Mouse (Mus musculus): Measurements from ENCODE around the gene Sun1. TPM values are rescaled to one million over a fixed set of nuclear protein-coding genes. Genes with fewer than 3 reads are reported as not detected.

Sun1 gene
- total RNA-seq, 2 experiments from 2014 or later = 44.7 to 49.5 TPM

- no peak for DNase-seq
- intact Hi-C loops (cut with DNase I) = no loop called here
Observed at GRCm38 (mm10) chr5:139206081-139206480, 5.6 kb downstream of the Sun1 start.

GRCm38 (mm10) chr5:139206525-139206924 lies 6.1 kb downstream of the Sun1 start:
- intact Hi-C loops (cut with DNase I) = no loop called here
- no peak for DNase-seq

GRCm38 (mm10) chr5:139208183-139208582 lies 7.7 kb downstream of the Sun1 start:
- intact Hi-C loops (cut with DNase I) = no loop called here
- no peak for DNase-seq

GRCm38 (mm10) chr5:139208871-139209684 lies 8.6 kb downstream of the Sun1 start:
- DNase-seq = no peak
- intact Hi-C loops (cut with DNase I) = no loop called here

GRCm38 (mm10) chr5:139209685-139210026 lies 9.2 kb downstream of the Sun1 start:
- intact Hi-C loops (cut with DNase I) = no loop called here

GRCm38 (mm10) chr5:139211737-139212385 lies 11.4 kb downstream of the Sun1 start:
- intact Hi-C loops (cut with DNase I) = no loop called here

More at GRCm38 (mm10) chr5:139209685-139210026, 9.2 kb downstream of the Sun1 start:
- no peak for DNase-seq

GRCm38 (mm10) chr5:139214298-139214697 lies 13.9 kb downstream of the Sun1 start:
- no peak for DNase-seq
- intact Hi-C loops (cut with DNase I) = no loop called here

More at GRCm38 (mm10) chr5:139211737-139212385, 11.4 kb downstream of the Sun1 start:
- peak in 1 of 2 experiments; percentile 12 for DNase-seq

- no peak for DNase-seq
- intact Hi-C loops (cut with DNase I) = no loop called here
Observed at GRCm38 (mm10) chr5:139215184-139215583, 14.7 kb downstream of the Sun1 start.

- intact Hi-C loops (cut with DNase I) = no loop called here
- DNase-seq = no peak
Observed at GRCm38 (mm10) chr5:139216121-139216520, 15.7 kb downstream of the Sun1 start.

- intact Hi-C loops (cut with DNase I) = no loop called here
- no peak for DNase-seq
Observed at GRCm38 (mm10) chr5:139216774-139217173, 16.3 kb downstream of the Sun1 start.

GRCm38 (mm10) chr5:139220006-139220515 lies 19.6 kb downstream of the Sun1 start:
- no peak for DNase-seq
- intact Hi-C loops (cut with DNase I) = no loop called here

GRCm38 (mm10) chr5:139220610-139221009 lies 20.2 kb downstream of the Sun1 start:
- peak; percentile 16 to 23 for DNase-seq
- intact Hi-C loops (cut with DNase I) = no loop called here

GRCm38 (mm10) chr5:139223331-139223730 lies 22.9 kb downstream of the Sun1 start:
- intact Hi-C loops (cut with DNase I) = no loop called here
- no peak for DNase-seq

- intact Hi-C loops (cut with DNase I) = loop anchor here (2.0 kb wide), 1 partner anchor 20 kb away; no protein-coding TSS in a partner anchor
- no peak for DNase-seq
Observed at GRCm38 (mm10) chr5:139227236-139227635, 26.8 kb downstream of the Sun1 start.

GRCm38 (mm10) chr5:139227645-139228044 lies 27.2 kb downstream of the Sun1 start:
- intact Hi-C loops (cut with DNase I) = loop anchor here (2.0 kb wide), 1 partner anchor 19 kb away; no protein-coding TSS in a partner anchor
- DNase-seq = no peak

GRCm38 (mm10) chr5:139228318-139228717 lies 27.9 kb downstream of the Sun1 start:
- no peak for DNase-seq
- intact Hi-C loops (cut with DNase I) = no loop called here

- no peak for DNase-seq
- intact Hi-C loops (cut with DNase I) = no loop called here
Observed at GRCm38 (mm10) chr5:139229716-139230115, 29.3 kb downstream of the Sun1 start.

GRCm38 (mm10) chr5:139232083-139232482 lies 31.6 kb downstream of the Sun1 start:
- DNase-seq = no peak
- intact Hi-C loops (cut with DNase I) = no loop called here

- intact Hi-C loops (cut with DNase I) = no loop called here
- DNase-seq = no peak
Observed at GRCm38 (mm10) chr5:139234423-139234822, 34.0 kb downstream of the Sun1 start.

- intact Hi-C loops (cut with DNase I) = no loop called here
- no peak for DNase-seq
Observed at GRCm38 (mm10) chr5:139237436-139237835, 37.0 kb downstream of the Sun1 start.

- no peak for DNase-seq
- intact Hi-C loops (cut with DNase I) = no loop called here
Observed at GRCm38 (mm10) chr5:139241022-139241761, 40.8 kb downstream of the Sun1 start.

All from heart, postnatal 14 days (tissue).